Mouse (Mus musculus): ENCODE data around the gene Slc25a15. TPM values are rescaled to one million over a fixed set of nuclear protein-coding genes. Genes with fewer than 3 reads are reported as not detected.

The Slc25a15 gene
- polyA plus RNA-seq, 1 experiment from 2014 or later, result 8.9 TPM

DNA sequence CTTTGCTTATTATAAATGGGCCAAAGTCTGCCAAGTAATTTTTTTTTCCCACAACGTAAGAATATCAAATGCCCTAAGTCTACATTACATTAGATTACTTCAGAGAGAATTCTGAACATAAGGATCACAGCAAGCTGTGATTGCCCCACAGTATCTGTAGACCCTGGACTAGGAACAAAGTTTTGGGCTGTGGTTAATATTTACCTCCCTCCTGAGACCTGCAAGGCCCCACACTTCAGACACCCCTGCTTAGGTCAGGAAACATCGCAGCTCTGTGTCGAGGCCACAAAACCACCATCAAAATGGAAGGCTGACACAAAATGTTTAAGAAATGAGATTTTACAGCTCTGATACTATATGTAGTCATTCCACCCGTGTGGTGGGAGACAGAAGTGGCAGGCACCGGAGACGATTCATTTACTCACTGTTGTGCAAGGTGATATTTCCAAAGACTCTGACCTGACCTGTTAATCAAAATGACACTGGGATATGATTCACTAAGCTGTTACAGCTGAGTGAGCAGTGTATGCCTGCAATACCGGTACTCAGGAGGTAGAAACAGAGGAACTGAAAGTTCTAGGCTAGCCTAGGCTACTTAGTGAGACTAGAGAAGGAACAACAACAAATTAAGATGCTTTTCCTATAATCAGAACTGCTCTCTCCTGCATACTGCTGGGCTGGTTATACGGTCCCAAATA, 7.5 kb downstream of the Slc25a15 start:
- Histone ChIP-seq H3K9me3 (no peaks in the 10 kb centered on the region), H3K4me2 (replicated peaks) (no peak overlapping the region), H3K4me1 (no peaks in the 10 kb centered on the region), H3K27me3 (no peaks in the 10 kb centered on the region), H3K4me3 (no peak overlapping the region), H3K27ac (replicated peaks) (no peak overlapping the region), H3K9ac (replicated peaks) (no peak overlapping the region), H3K36me3 (no peaks in the 10 kb centered on the region)
- 94% methylated on average over 8 of the region's 8 CpGs for WGBS
- ATAC-seq (replicated peaks), result no peak

DNA sequence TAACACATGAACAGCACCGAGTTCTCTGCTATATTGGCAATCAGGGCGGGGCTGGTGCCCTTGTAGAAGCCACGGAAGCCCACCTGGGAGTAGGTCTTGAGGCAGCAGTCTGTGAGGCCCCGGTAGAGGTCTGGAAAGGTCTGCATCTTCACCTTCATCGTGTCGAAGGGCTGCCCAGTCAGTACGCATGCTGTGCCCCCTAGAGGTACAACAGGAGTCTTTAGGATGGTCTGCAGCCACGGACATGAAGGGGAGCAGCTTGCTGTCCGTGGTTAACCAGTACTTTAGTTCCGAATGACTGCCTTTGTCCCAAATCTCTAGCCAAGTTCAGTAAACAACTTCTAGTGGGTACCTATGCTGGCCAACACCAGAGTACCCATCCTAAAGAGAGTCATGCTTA, 8.5 kb downstream of the Slc25a15 start:
- no peaks in the 10 kb centered on the region for H3K36me3 ChIP-seq
- H3K9ac ChIP-seq (replicated peaks), result no peak overlapping the region
- ATAC-seq (replicated peaks), result no peak
- H3K27ac ChIP-seq (replicated peaks), result no peak overlapping the region
- no peaks in the 10 kb centered on the region for H3K9me3 ChIP-seq
- no peaks in the 10 kb centered on the region for H3K4me1 ChIP-seq
- WGBS, result 81% methylated on average over 10 of the region's 10 CpGs
- H3K4me2 ChIP-seq (replicated peaks), result no peak overlapping the region
- H3K27me3 ChIP-seq, result no peaks in the 10 kb centered on the region
- no peak overlapping the region for H3K4me3 ChIP-seq

- peaks cover 9% of the 10 kb centered on the region for H3K36me3 ChIP-seq
- H3K9me3 ChIP-seq, result no peaks in the 10 kb centered on the region
- no peaks in the 10 kb centered on the region for H3K27me3 ChIP-seq
- no peak overlapping the region for H3K27ac ChIP-seq (replicated peaks)
- H3K4me3 ChIP-seq, result no peak overlapping the region
- no peak overlapping the region for H3K4me2 ChIP-seq (replicated peaks)
- H3K9ac ChIP-seq (replicated peaks), result no peak overlapping the region
- no peak for ATAC-seq (replicated peaks)
- no peaks in the 10 kb centered on the region for H3K4me1 ChIP-seq
- 92% methylated on average over 6 of the region's 6 CpGs for WGBS
Measured at GRCm38 (mm10) chr8:22385158-22385557, 13.2 kb downstream of the Slc25a15 start.

GRCm38 (mm10) chr8:22382824-22383595, 15.4 kb downstream of the Slc25a15 start:
- H3K9ac ChIP-seq (replicated peaks), result no peak overlapping the region

GRCm38 (mm10) chr8:22380934-22381333, 17.5 kb downstream of the Slc25a15 start:
- H3K4me3 ChIP-seq, result no peak overlapping the region
- no peaks in the 10 kb centered on the region for H3K4me1 ChIP-seq
- H3K9me3 ChIP-seq, result no peaks in the 10 kb centered on the region
- H3K27me3 ChIP-seq, result no peaks in the 10 kb centered on the region
- ATAC-seq (replicated peaks), result no peak
- H3K36me3 ChIP-seq, result peaks cover 9% of the 10 kb centered on the region
- WGBS, result 91% methylated on average over 11 of the region's 11 CpGs
- no peak overlapping the region for H3K9ac ChIP-seq (replicated peaks)
- no peak overlapping the region for H3K27ac ChIP-seq (replicated peaks)
- no peak overlapping the region for H3K4me2 ChIP-seq (replicated peaks)

More at GRCm38 (mm10) chr8:22382824-22383595, 15.4 kb downstream of the Slc25a15 start:
- no peak overlapping the region for H3K27ac ChIP-seq (replicated peaks)
- no peaks in the 10 kb centered on the region for H3K4me1 ChIP-seq
- no peaks in the 10 kb centered on the region for H3K27me3 ChIP-seq
- no peak overlapping the region for H3K4me2 ChIP-seq (replicated peaks)
- 79% methylated on average over 19 of the region's 19 CpGs for WGBS
- peaks cover 9% of the 10 kb centered on the region for H3K36me3 ChIP-seq
- H3K9me3 ChIP-seq, result no peaks in the 10 kb centered on the region
- ATAC-seq (replicated peaks), result no peak
- no peak overlapping the region for H3K4me3 ChIP-seq

DNA sequence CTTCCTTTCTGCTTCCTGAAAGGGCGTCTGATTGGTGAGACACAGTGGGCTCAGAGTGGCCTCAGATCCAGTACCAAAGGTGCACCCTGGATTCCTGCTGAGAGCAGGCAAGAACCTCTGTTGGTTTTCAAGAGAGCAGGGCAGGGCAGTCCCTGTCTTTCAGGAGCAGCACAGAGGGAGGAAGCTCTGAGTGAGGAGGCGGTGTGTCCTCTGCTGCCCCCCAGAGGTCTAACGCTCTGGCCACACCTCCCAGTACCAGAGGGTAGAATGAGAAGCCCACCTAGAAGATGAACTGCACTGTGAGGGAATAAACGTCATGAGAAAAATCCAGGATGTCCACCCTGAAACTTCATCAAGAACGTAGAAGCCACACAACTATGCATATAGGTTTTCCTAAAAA, 21.5 kb downstream of the Slc25a15 start:
- Histone ChIP-seq H3K4me3 (no peak overlapping the region), H3K36me3 (peaks cover 9% of the 10 kb centered on the region), H3K9me3 (no peaks in the 10 kb centered on the region), H3K27ac (replicated peaks) (no peak overlapping the region), H3K9ac (replicated peaks) (no peak overlapping the region), H3K27me3 (no peaks in the 10 kb centered on the region), H3K4me2 (replicated peaks) (no peak overlapping the region), H3K4me1 (no peaks in the 10 kb centered on the region)
- ATAC-seq (replicated peaks), result peak; percentile 61; the same call in 1 of the 2 replicates
- WGBS, result 47% methylated on average over 5 of the region's 5 CpGs

- no peaks in the 10 kb centered on the region for H3K4me1 ChIP-seq
- ATAC-seq (replicated peaks), result no peak
Measured at GRCm38 (mm10) chr8:22376311-22376710, 22.1 kb downstream of the Slc25a15 start.

DNA sequence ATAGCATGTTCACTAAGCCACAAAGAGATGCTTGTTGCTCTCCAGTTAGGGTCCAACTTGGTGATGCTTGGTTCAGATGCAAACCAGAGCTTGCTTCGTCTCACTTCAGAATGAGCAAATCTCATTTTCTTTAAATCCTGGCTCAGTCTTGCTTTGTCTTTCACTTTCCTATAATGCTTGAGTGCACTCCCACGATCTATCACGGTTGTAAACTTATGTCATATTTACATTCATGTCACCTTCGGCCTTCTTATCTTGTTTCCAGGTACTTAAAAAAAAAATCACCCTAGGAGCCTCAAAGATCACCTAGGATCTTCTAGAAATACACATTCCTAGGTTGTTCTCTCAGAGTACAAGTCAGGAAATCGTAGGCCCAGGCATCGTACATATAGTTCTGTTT, 38.5 kb downstream of the Slc25a15 start:
- 93% methylated on average over 6 of the region's 6 CpGs for WGBS
- no peak for ATAC-seq (replicated peaks)
- Histone ChIP-seq H3K9me3 (no peaks in the 10 kb centered on the region), H3K4me2 (replicated peaks) (no peak overlapping the region), H3K36me3 (no peaks in the 10 kb centered on the region), H3K4me3 (no peak overlapping the region), H3K4me1 (no peaks in the 10 kb centered on the region), H3K27ac (replicated peaks) (no peak overlapping the region), H3K27me3 (no peaks in the 10 kb centered on the region), H3K9ac (replicated peaks) (no peak overlapping the region)

More at GRCm38 (mm10) chr8:22376311-22376710, 22.1 kb downstream of the Slc25a15 start:
- WGBS, result 92% methylated on average over 5 of the region's 5 CpGs
- H3K4me2 ChIP-seq (replicated peaks), result no peak overlapping the region
- no peak overlapping the region for H3K4me3 ChIP-seq
- H3K36me3 ChIP-seq, result peaks cover 5% of the 10 kb centered on the region
- H3K27ac ChIP-seq (replicated peaks), result no peak overlapping the region
- no peaks in the 10 kb centered on the region for H3K27me3 ChIP-seq
- no peaks in the 10 kb centered on the region for H3K9me3 ChIP-seq
- H3K9ac ChIP-seq (replicated peaks), result no peak overlapping the region

DNA sequence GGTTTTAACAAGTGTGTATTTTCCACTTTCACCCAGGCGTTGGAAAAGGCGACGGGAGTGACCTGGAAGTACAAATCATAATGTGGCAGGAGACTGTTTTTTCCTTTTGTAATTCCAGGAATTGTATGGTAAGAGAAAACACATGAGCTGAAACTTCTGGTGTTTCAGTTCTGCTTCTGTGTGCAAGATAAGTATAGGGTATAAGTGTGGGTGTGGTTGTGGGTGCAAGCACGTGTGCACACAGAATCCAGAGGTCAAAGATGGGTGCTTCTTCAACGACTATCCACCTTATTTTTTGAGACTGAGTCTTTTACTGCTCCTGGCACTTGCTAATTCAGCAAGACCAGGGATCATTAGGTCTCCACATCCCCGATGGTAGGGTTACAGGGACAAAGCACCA, 39.0 kb downstream of the Slc25a15 start:
- WGBS, result 86% methylated on average over 6 of the region's 6 CpGs

DNA sequence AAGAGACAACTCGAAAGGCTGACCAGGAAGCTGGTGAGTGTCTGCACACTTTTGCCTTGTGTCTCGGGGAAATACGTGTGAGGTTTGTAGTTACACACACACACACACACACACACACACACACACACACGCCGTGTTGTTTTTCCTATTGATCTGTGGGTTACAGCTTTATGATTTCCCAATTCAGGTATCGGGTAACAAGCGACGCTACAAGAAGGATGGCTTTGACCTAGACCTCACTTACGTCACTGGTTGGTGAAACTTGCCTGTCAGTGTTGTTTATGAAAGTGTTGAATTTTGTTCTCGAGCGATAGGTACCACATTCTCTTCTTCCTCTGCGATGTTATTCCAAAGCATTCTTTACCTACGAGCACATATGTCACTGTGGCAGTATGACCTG, 63.0 kb downstream of the Slc25a15 start:
- Histone ChIP-seq H3K27ac (replicated peaks) (no peak overlapping the region), H3K4me1 (no peaks in the 10 kb centered on the region), H3K27me3 (no peaks in the 10 kb centered on the region), H3K9me3 (no peaks in the 10 kb centered on the region), H3K36me3 (no peaks in the 10 kb centered on the region), H3K9ac (replicated peaks) (no peak overlapping the region), H3K4me3 (no peak overlapping the region), H3K4me2 (replicated peaks) (no peak overlapping the region)
- ATAC-seq (replicated peaks), result no peak
- 95% methylated on average over 13 of the region's 13 CpGs for WGBS

More for the DNA sequence above, 39.0 kb downstream of the Slc25a15 start:
- Histone ChIP-seq H3K27me3 (no peaks in the 10 kb centered on the region), H3K36me3 (no peaks in the 10 kb centered on the region), H3K4me3 (no peak overlapping the region), H3K9me3 (no peaks in the 10 kb centered on the region), H3K9ac (replicated peaks) (no peak overlapping the region), H3K4me1 (no peaks in the 10 kb centered on the region), H3K27ac (replicated peaks) (no peak overlapping the region), H3K4me2 (replicated peaks) (no peak overlapping the region)
- ATAC-seq (replicated peaks), result no peak

Measured in forebrain, embryonic 15.5 days (tissue).